Mouse (Mus musculus): ENCODE measurements around the gene Gnat3. TPM values are rescaled to one million over a fixed set of nuclear protein-coding genes. Genes with fewer than 3 reads are reported as not detected.

The Gnat3 gene
- polyA plus RNA-seq, 1 experiment = not detected

GRCm38 (mm10) chr5:17986611-17987010 lies 24.3 kb downstream of the Gnat3 start:
- WGBS = 83% methylated on average over 3 of the region's 3 CpGs
- Histone ChIP-seq H3K27me3 (ENCODE audit: control insufficient read depth, insufficient read depth, low read length) (no peaks in the 10 kb centered on the region), H3K4me1 (ENCODE audit: control insufficient read depth, insufficient read depth, low read length) (no peaks in the 10 kb centered on the region), H3K27ac (ENCODE audit: insufficient read depth, low read length) (no peak overlapping the region), H3K4me3 (replicated peaks; ENCODE audit: insufficient read depth, low read depth, low read length) (no peak overlapping the region)
- DNase-seq = no peak
- TF ChIP-seq CTCF (IDR thresholded peaks at IDR 0.05; ENCODE audit: borderline replicate concordance, insufficient read depth, low read depth, low read length) (no peak), POLR2A (IDR thresholded peaks at IDR 0.05; ENCODE audit: borderline replicate concordance, insufficient read depth, low read length) (no peak)

DNA sequence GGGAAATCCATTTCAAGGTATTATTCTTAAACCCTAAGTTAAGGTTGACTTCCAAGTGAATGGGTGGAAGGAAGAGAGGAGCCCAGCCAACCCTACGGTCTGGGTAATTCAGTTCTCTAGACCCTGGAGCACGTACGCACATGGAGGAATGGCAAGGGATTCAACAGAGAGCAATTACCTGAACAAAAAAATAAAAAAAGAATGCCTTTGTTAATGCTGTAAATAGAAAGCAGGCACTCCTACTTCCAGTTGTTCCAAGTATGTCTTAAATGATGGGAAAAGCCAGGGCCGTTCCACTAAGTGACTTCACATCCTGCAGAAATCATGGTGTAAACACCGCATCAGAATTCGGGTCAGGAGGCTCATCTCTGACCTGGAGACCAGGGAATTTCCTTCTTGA lies 28.3 kb downstream of the Gnat3 start:
- no peak for DNase-seq
- Histone ChIP-seq H3K27ac (ENCODE audit: insufficient read depth, low read length) (no peak overlapping the region), H3K4me1 (ENCODE audit: control insufficient read depth, insufficient read depth, low read length) (no peaks in the 10 kb centered on the region), H3K27me3 (ENCODE audit: control insufficient read depth, insufficient read depth, low read length) (no peaks in the 10 kb centered on the region), H3K4me3 (replicated peaks; ENCODE audit: insufficient read depth, low read depth, low read length) (no peak overlapping the region)
- TF ChIP-seq CTCF (IDR thresholded peaks at IDR 0.05; ENCODE audit: borderline replicate concordance, insufficient read depth, low read depth, low read length) (no peak), POLR2A (IDR thresholded peaks at IDR 0.05; ENCODE audit: borderline replicate concordance, insufficient read depth, low read length) (no peak)
- WGBS = 88% methylated on average over 6 of the region's 6 CpGs

GRCm38 (mm10) chr5:17999570-17999969 lies 37.2 kb downstream of the Gnat3 start:
- DNase-seq = no peak
- no peak for TF ChIP-seq CTCF (IDR thresholded peaks at IDR 0.05; ENCODE audit: borderline replicate concordance, insufficient read depth, low read depth, low read length)
- TF ChIP-seq POLR2A (IDR thresholded peaks at IDR 0.05; ENCODE audit: borderline replicate concordance, insufficient read depth, low read length) = no peak
- no peak overlapping the region for H3K27ac ChIP-seq (ENCODE audit: insufficient read depth, low read length)
- H3K4me3 ChIP-seq (replicated peaks; ENCODE audit: insufficient read depth, low read depth, low read length) = no peak overlapping the region
- no peaks in the 10 kb centered on the region for H3K27me3 ChIP-seq (ENCODE audit: control insufficient read depth, insufficient read depth, low read length)
- no peaks in the 10 kb centered on the region for H3K4me1 ChIP-seq (ENCODE audit: control insufficient read depth, insufficient read depth, low read length)
- 59% methylated on average over 2 of the region's 2 CpGs for WGBS

DNA sequence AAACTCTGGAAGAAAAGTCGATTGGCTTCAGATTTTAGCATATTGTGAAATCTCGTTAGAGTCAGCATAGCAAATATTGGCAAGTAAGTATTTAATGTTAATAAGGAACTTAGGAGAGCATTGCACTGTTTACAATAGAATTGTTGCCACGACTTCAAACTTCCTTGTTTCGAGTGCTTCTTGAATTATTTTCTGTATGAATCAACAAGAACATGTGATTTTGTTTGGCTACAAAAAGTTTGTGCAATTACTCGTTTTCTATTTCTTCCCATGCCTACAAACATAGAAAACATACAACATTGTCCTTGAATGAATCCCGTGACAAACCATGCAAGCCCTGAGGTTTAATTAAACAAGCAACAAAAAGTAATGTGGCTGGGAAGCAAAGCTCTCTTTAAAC lies 37.8 kb downstream of the Gnat3 start:
- H3K4me1 ChIP-seq (ENCODE audit: control insufficient read depth, insufficient read depth, low read length) = no peaks in the 10 kb centered on the region
- H3K27ac ChIP-seq (ENCODE audit: insufficient read depth, low read length) = no peak overlapping the region
- TF ChIP-seq POLR2A (IDR thresholded peaks at IDR 0.05; ENCODE audit: borderline replicate concordance, insufficient read depth, low read length) (no peak), CTCF (IDR thresholded peaks at IDR 0.05; ENCODE audit: borderline replicate concordance, insufficient read depth, low read depth, low read length) (no peak)
- no peak overlapping the region for H3K4me3 ChIP-seq (replicated peaks; ENCODE audit: insufficient read depth, low read depth, low read length)
- H3K27me3 ChIP-seq (ENCODE audit: control insufficient read depth, insufficient read depth, low read length) = no peaks in the 10 kb centered on the region
- no peak for DNase-seq
- 63% methylated on average over 6 of the region's 6 CpGs for WGBS

DNA sequence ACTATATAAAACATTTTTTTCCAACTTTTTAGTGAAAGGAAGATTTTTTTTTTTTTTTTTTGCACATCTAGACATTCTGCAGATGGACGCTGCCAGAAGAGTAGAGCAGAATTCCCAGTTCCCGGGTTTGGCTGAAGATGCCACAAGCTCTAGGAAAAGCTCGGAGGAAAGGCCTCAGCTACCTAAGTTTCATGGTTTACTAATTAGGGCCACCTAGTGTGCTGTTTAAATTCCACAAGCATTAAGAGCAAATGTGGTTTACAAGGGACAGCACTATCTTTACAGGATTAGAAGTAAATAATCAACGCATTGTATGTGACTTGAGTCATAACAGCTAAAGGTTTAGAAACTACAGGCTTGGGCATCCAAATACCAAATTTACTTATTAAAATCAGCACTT lies 39.3 kb downstream of the Gnat3 start:
- H3K27me3 ChIP-seq (ENCODE audit: control insufficient read depth, insufficient read depth, low read length) = no peaks in the 10 kb centered on the region
- 38% methylated on average over 4 of the region's 4 CpGs for WGBS
- no peak overlapping the region for H3K4me3 ChIP-seq (replicated peaks; ENCODE audit: insufficient read depth, low read depth, low read length)
- TF ChIP-seq POLR2A (IDR thresholded peaks at IDR 0.05; ENCODE audit: borderline replicate concordance, insufficient read depth, low read length) (no peak), CTCF (IDR thresholded peaks at IDR 0.05; ENCODE audit: borderline replicate concordance, insufficient read depth, low read depth, low read length) (no peak)
- no peak for DNase-seq
- H3K4me1 ChIP-seq (ENCODE audit: control insufficient read depth, insufficient read depth, low read length) = no peaks in the 10 kb centered on the region
- H3K27ac ChIP-seq (ENCODE audit: insufficient read depth, low read length) = no peak overlapping the region

DNA sequence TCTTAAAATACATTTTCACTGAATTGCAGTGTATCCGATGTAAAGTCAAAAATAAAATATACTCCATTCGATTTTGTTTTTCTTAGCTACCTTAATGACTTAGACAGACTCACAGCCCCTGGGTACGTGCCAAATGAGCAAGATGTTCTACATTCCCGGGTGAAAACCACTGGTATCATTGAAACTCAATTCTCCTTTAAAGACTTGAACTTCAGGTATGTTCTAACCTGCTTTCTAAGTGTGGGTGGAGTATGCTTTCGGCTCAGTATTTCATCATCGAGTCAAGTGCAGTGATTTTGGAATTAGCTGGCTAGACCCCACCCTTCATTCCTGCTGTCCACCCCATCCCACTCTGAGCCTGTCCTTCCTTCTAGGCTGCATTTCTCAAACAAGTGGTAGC lies 41.3 kb downstream of the Gnat3 start:
- Histone ChIP-seq H3K27me3 (ENCODE audit: control insufficient read depth, insufficient read depth, low read length) (no peaks in the 10 kb centered on the region), H3K4me3 (replicated peaks; ENCODE audit: insufficient read depth, low read depth, low read length) (no peak overlapping the region), H3K27ac (ENCODE audit: insufficient read depth, low read length) (no peak overlapping the region), H3K4me1 (ENCODE audit: control insufficient read depth, insufficient read depth, low read length) (no peaks in the 10 kb centered on the region)
- TF ChIP-seq POLR2A (IDR thresholded peaks at IDR 0.05; ENCODE audit: borderline replicate concordance, insufficient read depth, low read length) = no peak
- no peak for TF ChIP-seq CTCF (IDR thresholded peaks at IDR 0.05; ENCODE audit: borderline replicate concordance, insufficient read depth, low read depth, low read length)
- no peak for DNase-seq
- WGBS = 82% methylated on average over 6 of the region's 6 CpGs

DNA sequence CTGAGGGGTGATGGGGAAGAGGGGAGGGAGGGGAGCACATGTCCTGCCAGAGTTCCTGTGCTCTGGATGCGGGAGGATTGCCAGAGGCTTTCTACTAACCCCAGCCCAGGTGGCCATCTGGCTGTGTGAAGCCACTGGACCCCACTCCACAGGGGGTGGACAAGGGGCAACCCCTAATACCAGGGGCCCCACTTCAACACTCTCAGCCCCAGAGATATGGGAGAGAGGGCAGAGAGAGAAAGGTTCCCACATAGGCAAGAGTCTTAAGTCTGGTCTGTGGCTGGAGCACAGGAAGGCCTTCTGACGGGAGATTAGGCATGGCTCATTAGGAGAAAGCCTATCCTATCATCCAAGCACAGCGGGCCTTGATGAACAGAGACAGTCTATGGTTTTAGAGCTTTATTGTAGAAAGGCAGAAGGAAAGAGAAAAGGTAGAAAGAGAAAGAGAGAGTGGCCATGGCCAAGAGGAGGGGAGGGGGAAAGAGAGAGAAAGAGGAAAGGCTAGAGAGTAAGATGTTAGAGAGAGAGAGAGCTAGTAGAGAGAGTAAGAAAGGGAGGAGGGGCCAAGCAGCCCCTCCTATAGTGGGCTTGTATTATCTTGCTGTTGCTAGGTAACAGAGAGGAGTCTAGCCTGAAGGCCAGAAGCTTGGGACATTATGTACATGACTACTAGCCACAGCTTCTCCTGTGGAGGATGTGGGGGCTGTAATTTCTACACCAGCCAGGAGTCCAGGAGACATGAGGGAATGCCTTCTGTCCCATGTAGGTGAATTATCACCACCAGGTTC lies 42.7 kb downstream of the Gnat3 start:
- TF ChIP-seq POLR2A (IDR thresholded peaks at IDR 0.05; ENCODE audit: borderline replicate concordance, insufficient read depth, low read length) = no peak
- no peak for TF ChIP-seq CTCF (IDR thresholded peaks at IDR 0.05; ENCODE audit: borderline replicate concordance, insufficient read depth, low read depth, low read length)
- DNase-seq = no peak

GRCm38 (mm10) chr5:18006157-18006556 lies 43.8 kb downstream of the Gnat3 start:
- Histone ChIP-seq H3K4me3 (replicated peaks; ENCODE audit: insufficient read depth, low read depth, low read length) (no peak overlapping the region), H3K27me3 (ENCODE audit: control insufficient read depth, insufficient read depth, low read length) (no peaks in the 10 kb centered on the region), H3K27ac (ENCODE audit: insufficient read depth, low read length) (no peak overlapping the region), H3K4me1 (ENCODE audit: control insufficient read depth, insufficient read depth, low read length) (no peaks in the 10 kb centered on the region)
- no peak for TF ChIP-seq POLR2A (IDR thresholded peaks at IDR 0.05; ENCODE audit: borderline replicate concordance, insufficient read depth, low read length)
- WGBS = 47% methylated on average over 2 of the region's 2 CpGs
- DNase-seq = peak in 1 of 2 experiments; percentile 0

More for the DNA sequence above, 42.7 kb downstream of the Gnat3 start:
- WGBS = 68% methylated on average over 3 of the region's 3 CpGs
- Histone ChIP-seq H3K4me1 (ENCODE audit: control insufficient read depth, insufficient read depth, low read length) (no peaks in the 10 kb centered on the region), H3K27ac (ENCODE audit: insufficient read depth, low read length) (no peak overlapping the region), H3K27me3 (ENCODE audit: control insufficient read depth, insufficient read depth, low read length) (no peaks in the 10 kb centered on the region), H3K4me3 (replicated peaks; ENCODE audit: insufficient read depth, low read depth, low read length) (no peak overlapping the region)
